Mouse (Mus musculus): ENCODE results near the gene Mid1. TPM values are rescaled to one million over a fixed set of nuclear protein-coding genes. Genes with fewer than 3 reads are reported as not detected.

Mid1 gene
- polyA plus RNA-seq, 1 experiment from 2014 or later, result 7.3 TPM

- H3K4me1 ChIP-seq (replicated peaks), result no peaks in the 10 kb centered on the region
- H3K27ac ChIP-seq, result no peak within 1 kb of the TSS
- H3K9ac ChIP-seq (replicated peaks), result no peak within 1 kb of the TSS
- no peak for ATAC-seq (ENCODE audit: insufficient number of reproducible peaks, insufficient read depth, low FRiP score, low TSS enrichment, low read depth)
- no peaks in the 10 kb centered on the region for H3K9me3 ChIP-seq
- H3K4me3 ChIP-seq (replicated peaks), result no peak within 1 kb of the TSS
- no peaks in the 10 kb centered on the region for H3K36me3 ChIP-seq
- no peak within 1 kb of the TSS for H3K4me2 ChIP-seq
- H3K27me3 ChIP-seq, result peaks cover 9% of the 10 kb centered on the region; the same call in 1 of the 2 replicates
- 81% methylated on average over 3 of the region's 3 CpGs for WGBS
Measured at GRCm38 (mm10) chrX:169779535-169779934, 94.5 kb downstream of the Mid1 start, which contains the start of gene 4933400A11Rik. TSS of gene 4933400A11Rik (minus strand) at chrX:169779635.

DNA sequence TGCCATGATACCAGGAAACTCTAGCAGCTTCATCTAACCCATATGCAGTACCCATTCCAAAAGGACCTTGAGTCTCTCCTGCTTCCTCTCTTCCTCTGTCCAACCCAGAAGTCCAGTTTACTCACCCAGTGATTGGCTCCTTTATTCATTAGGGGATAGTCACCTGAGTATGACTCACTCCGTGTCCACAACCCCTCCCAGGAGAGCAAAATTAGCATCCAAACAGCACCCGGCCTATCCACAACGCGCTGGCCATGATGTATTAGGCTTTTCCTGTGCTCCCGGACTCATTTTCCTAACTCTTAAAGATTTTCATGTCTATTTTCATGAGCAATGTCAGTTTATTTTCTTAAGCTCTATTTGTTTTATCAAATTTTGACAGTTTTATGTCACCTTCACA is 104.7 kb downstream of the Mid1 start:
- no peak overlapping the region for H3K27ac ChIP-seq
- H3K9me3 ChIP-seq, result no peaks in the 10 kb centered on the region
- H3K4me3 ChIP-seq (replicated peaks), result no peak overlapping the region
- H3K36me3 ChIP-seq, result no peaks in the 10 kb centered on the region
- H3K4me1 ChIP-seq (replicated peaks), result no peaks in the 10 kb centered on the region
- ATAC-seq (ENCODE audit: insufficient number of reproducible peaks, insufficient read depth, low FRiP score, low TSS enrichment, low read depth), result no peak
- no peak overlapping the region for H3K4me2 ChIP-seq
- H3K27me3 ChIP-seq, result peaks cover 9% of the 10 kb centered on the region
- H3K9ac ChIP-seq (replicated peaks), result no peak overlapping the region
- 85% methylated on average over 5 of the region's 5 CpGs for WGBS

DNA sequence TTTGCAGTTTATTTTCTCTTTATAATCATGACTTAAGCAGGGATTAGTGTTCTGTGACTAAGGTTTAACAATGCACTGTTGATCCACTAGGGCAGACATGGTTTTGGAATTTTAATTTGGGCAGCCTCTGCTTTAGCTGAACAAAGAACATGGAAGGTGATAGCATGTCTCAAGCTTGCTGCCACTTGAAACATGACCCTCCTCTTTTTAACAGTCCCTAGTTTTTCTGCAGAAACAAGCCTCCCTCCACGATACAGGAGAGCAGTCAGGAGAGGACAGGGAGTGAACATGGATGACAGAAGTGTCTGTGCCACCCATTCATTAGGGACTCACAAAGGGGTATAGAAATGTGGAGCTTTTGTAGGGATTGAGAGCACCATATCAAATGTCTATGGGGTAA is 107.9 kb downstream of the Mid1 start:
- Histone ChIP-seq H3K4me2 (no peak overlapping the region), H3K27ac (no peak overlapping the region), H3K9ac (replicated peaks) (no peak overlapping the region), H3K27me3 (peaks cover 12% of the 10 kb centered on the region), H3K4me1 (replicated peaks) (0 out of 2 replicates have a peak, but pooled peaks cover 3% of the 10 kb centered on the region), H3K9me3 (no peaks in the 10 kb centered on the region), H3K36me3 (no peaks in the 10 kb centered on the region), H3K4me3 (replicated peaks) (no peak overlapping the region)
- 33% methylated on average over 1 of the region's 1 CpGs for WGBS
- ATAC-seq (ENCODE audit: insufficient number of reproducible peaks, insufficient read depth, low FRiP score, low TSS enrichment, low read depth), result peak; percentile 68; the same call in 1 of the 2 replicates

- Histone ChIP-seq H3K36me3 (no peaks in the 10 kb centered on the region), H3K9me3 (no peaks in the 10 kb centered on the region), H3K27ac (no peak overlapping the region), H3K4me3 (replicated peaks) (no peak overlapping the region), H3K4me1 (replicated peaks) (0 out of 2 replicates have a peak, but pooled peaks cover 3% of the 10 kb centered on the region), H3K9ac (replicated peaks) (no peak overlapping the region), H3K27me3 (peaks cover 10% of the 10 kb centered on the region), H3K4me2 (no peak overlapping the region)
- WGBS, result 66% methylated on average over 4 of the region's 4 CpGs
- no peak for ATAC-seq (ENCODE audit: insufficient number of reproducible peaks, insufficient read depth, low FRiP score, low TSS enrichment, low read depth)
Measured at GRCm38 (mm10) chrX:169794421-169794820, 109.4 kb downstream of the Mid1 start.

- 49% methylated on average over 7 of the region's 7 CpGs for WGBS
- Histone ChIP-seq H3K9ac (replicated peaks) (no peak overlapping the region), H3K27me3 (peaks cover 6% of the 10 kb centered on the region), H3K27ac (no peak overlapping the region), H3K4me3 (replicated peaks) (no peak overlapping the region), H3K9me3 (no peaks in the 10 kb centered on the region), H3K36me3 (no peaks in the 10 kb centered on the region), H3K4me1 (replicated peaks) (0 out of 2 replicates have a peak, but pooled peaks cover 3% of the 10 kb centered on the region), H3K4me2 (no peak overlapping the region)
- ATAC-seq (ENCODE audit: insufficient number of reproducible peaks, insufficient read depth, low FRiP score, low TSS enrichment, low read depth), result no peak
Measured at GRCm38 (mm10) chrX:169794831-169795311, 109.9 kb downstream of the Mid1 start.

DNA sequence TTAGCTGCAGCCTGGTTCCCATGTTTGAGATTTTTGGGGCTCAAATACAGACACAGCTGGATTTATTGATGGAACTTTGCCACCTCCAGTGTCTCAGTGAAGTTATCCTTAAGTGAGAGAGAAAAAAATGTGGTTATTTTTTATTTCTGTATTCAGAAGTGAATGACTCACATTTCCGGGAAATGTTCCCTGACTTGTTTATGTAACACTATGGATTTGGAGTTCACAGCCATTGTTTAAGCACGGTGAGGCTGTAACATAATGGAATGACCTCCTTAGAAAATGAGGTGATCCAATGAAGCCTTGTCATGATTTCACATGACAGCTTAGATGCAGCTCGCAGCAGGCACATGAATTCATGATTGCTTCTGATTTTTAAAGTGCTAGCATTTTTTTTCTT is 112.1 kb downstream of the Mid1 start:
- 81% methylated on average over 3 of the region's 3 CpGs for WGBS
- 0 out of 2 replicates have a peak, but pooled peaks cover 3% of the 10 kb centered on the region for H3K4me1 ChIP-seq (replicated peaks)
- no peak overlapping the region for H3K4me2 ChIP-seq
- ATAC-seq (ENCODE audit: insufficient number of reproducible peaks, insufficient read depth, low FRiP score, low TSS enrichment, low read depth), result no peak
- no peaks in the 10 kb centered on the region for H3K9me3 ChIP-seq
- no peak overlapping the region for H3K4me3 ChIP-seq (replicated peaks)
- no peaks in the 10 kb centered on the region for H3K36me3 ChIP-seq
- H3K9ac ChIP-seq (replicated peaks), result no peak overlapping the region
- H3K27ac ChIP-seq, result no peak overlapping the region
- peaks cover 12% of the 10 kb centered on the region for H3K27me3 ChIP-seq

- Histone ChIP-seq H3K9me3 (no peaks in the 10 kb centered on the region), H3K9ac (replicated peaks) (no peak overlapping the region), H3K4me1 (replicated peaks) (0 out of 2 replicates have a peak, but pooled peaks cover 3% of the 10 kb centered on the region), H3K4me3 (replicated peaks) (peak overlapping the region; percentile 26), H3K4me2 (no peak overlapping the region; the same call in 1 of the 2 replicates), H3K27ac (no peak overlapping the region), H3K27me3 (peaks cover 17% of the 10 kb centered on the region), H3K36me3 (no peaks in the 10 kb centered on the region)
- WGBS, result 7% methylated on average over 11 of the region's 11 CpGs
- ATAC-seq (ENCODE audit: insufficient number of reproducible peaks, insufficient read depth, low FRiP score, low TSS enrichment, low read depth), result no peak
Measured at GRCm38 (mm10) chrX:169798987-169799680, 114.1 kb downstream of the Mid1 start.

GRCm38 (mm10) chrX:169800238-169800637 is 115.2 kb downstream of the Mid1 start:
- Histone ChIP-seq H3K27me3 (peaks cover 13% of the 10 kb centered on the region; the same call in 1 of the 2 replicates), H3K4me1 (replicated peaks) (no peaks in the 10 kb centered on the region), H3K27ac (no peak overlapping the region), H3K36me3 (no peaks in the 10 kb centered on the region), H3K4me2 (no peak overlapping the region), H3K9me3 (no peaks in the 10 kb centered on the region), H3K9ac (replicated peaks) (no peak overlapping the region), H3K4me3 (replicated peaks) (no peak overlapping the region)
- ATAC-seq (ENCODE audit: insufficient number of reproducible peaks, insufficient read depth, low FRiP score, low TSS enrichment, low read depth), result no peak
- WGBS, result 32% methylated on average over 4 of the region's 4 CpGs

GRCm38 (mm10) chrX:169805791-169806190 is 120.8 kb downstream of the Mid1 start:
- Histone ChIP-seq H3K4me1 (replicated peaks) (no peaks in the 10 kb centered on the region), H3K9ac (replicated peaks) (no peak overlapping the region), H3K4me2 (no peak overlapping the region), H3K9me3 (no peaks in the 10 kb centered on the region), H3K4me3 (replicated peaks) (no peak overlapping the region), H3K27ac (no peak overlapping the region), H3K27me3 (peaks cover 8% of the 10 kb centered on the region; the same call in 1 of the 2 replicates), H3K36me3 (no peaks in the 10 kb centered on the region)
- ATAC-seq (ENCODE audit: insufficient number of reproducible peaks, insufficient read depth, low FRiP score, low TSS enrichment, low read depth), result no peak
- 68% methylated on average over 5 of the region's 5 CpGs for WGBS

DNA sequence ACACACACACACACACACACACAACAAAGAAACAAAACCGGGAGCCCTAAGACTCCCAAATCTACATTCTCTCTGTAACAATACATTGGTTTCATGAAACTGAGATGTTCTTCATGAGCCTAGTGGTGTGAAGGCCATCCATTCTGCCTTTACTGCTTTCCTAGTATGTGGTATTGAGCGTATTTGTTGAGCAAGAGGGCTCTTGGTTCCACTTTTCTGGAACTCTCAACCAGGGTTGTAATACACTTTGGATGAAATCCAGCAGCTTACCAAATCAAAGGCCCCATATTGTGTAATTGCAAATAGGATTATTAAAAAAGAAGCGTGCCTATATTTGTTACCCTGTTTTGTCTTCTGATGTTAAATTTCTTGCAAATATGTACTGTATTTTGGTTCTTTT is 122.7 kb downstream of the Mid1 start:
- 90% methylated on average over 3 of the region's 3 CpGs for WGBS
- no peak for ATAC-seq (ENCODE audit: insufficient number of reproducible peaks, insufficient read depth, low FRiP score, low TSS enrichment, low read depth)
- Histone ChIP-seq H3K36me3 (no peaks in the 10 kb centered on the region), H3K27ac (no peak overlapping the region), H3K4me2 (no peak overlapping the region), H3K9me3 (no peaks in the 10 kb centered on the region), H3K4me3 (replicated peaks) (no peak overlapping the region), H3K4me1 (replicated peaks) (no peaks in the 10 kb centered on the region), H3K9ac (replicated peaks) (no peak overlapping the region), H3K27me3 (0 out of 2 replicates have a peak, but pooled peaks cover 3% of the 10 kb centered on the region)

DNA sequence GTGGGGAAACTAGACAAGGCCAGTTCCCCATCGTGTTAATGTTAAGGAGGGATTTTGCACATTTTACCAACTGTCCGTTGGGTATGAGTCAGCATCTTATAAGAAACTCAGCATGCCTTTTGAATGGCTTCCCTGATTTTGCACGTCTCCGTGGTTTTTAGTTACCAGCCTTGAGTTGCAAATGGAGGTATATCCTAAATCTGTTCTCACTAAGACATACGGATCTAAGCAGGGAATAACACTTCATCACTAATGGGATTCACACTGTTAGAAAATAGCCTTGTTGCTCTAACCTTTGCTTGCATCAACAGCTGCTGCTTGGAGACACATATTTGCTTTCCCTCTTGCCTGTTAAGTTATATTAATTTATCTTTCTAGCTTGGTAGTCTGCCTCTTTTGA is 126.3 kb downstream of the Mid1 start:
- Histone ChIP-seq H3K4me1 (replicated peaks) (no peaks in the 10 kb centered on the region), H3K27me3 (peaks cover 9% of the 10 kb centered on the region; the same call in 1 of the 2 replicates), H3K36me3 (no peaks in the 10 kb centered on the region), H3K27ac (no peak overlapping the region), H3K4me3 (replicated peaks) (no peak overlapping the region), H3K9ac (replicated peaks) (no peak overlapping the region), H3K9me3 (no peaks in the 10 kb centered on the region), H3K4me2 (no peak overlapping the region)
- 48% methylated on average over 5 of the region's 5 CpGs for WGBS
- no peak for ATAC-seq (ENCODE audit: insufficient number of reproducible peaks, insufficient read depth, low FRiP score, low TSS enrichment, low read depth)
